Mouse (Mus musculus) kidney, adult 2 months (tissue): Measurements from ENCODE around the gene Ankrd60.

Source experiments
- CTCF ChIP-seq: fragments of 200-500 bp; conservative IDR thresholded peaks from 2 replicates; pipeline ENCODE4 v1.5.1; 2011; ENCODE audit warnings: low read depth, mild to moderate bottlenecking, control low read depth, low read length, moderate library complexity, mixed read lengths; ENCODE audit not compliant: insufficient read depth, insufficient read length
- POLR2A ChIP-seq: fragments of 200-500 bp; IDR thresholded peaks from one replicate; pipeline ENCODE4 v1.6.1; 2011; ENCODE audit warnings: low read depth, low read length, control low read depth

- peak; percentile 88 for TF ChIP-seq CTCF
- no peak for TF ChIP-seq POLR2A
Measured at GRCm38 (mm10) chr2:173545992-173546703, 32.0 kb downstream of the Ankrd60 start.
